ENCODE assay signal across 9 mouse cellular contexts in the genomic region with DNA sequence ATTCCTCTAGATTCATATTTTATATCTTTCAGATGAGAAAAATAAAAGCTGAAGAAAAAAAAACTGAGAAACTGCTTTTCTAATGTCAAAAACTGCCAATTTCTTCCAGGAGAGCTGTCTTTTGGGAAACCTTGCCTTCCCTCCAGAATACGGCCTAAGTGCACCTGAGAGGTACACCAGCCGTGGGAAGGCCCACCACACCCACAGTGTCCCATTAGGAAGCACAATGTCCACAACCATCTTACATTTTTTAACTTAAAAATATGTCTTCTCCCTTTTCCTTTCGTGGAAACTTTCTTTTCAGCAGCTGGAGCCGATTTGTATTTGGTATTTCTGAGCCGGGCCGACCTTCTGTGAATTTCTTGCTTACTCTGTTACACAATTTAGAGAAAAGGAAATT. TPM values are rescaled to one million over a fixed set of nuclear protein-coding genes. Genes with fewer than 3 reads are reported as not detected.
DNase-seq lines count a peak whose midpoint lies in the region; ATAC-seq and TF ChIP-seq lines count a peak whose summit lies in the region.
"Had no signal": no experiment of that assay in that cellular context is flagged by ENCODE, and none has a peak within 500 bp of the region (broad histone marks: within the 10 kb centered on the region; RNA-seq: fewer than 3 reads in every experiment).

No protein-coding gene starts in this region.

- no peak for TF ChIP-seq POLR2A in kidney, adult 2 months (IDR thresholded peaks at IDR 0.05; ENCODE audit: low read depth, low read length)

- DNase-seq in kidney, adult 2 months: no peak
- DNase-seq in kidney, postnatal 14 days: no peak
- no peak for DNase-seq in hindbrain, embryonic 10.5 days (ENCODE audit: low spot score)
- peak; percentile 86 for DNase-seq in midbrain, embryonic 11.5 days (ENCODE audit: low spot score, missing footprints)
- DNase-seq in gastrocnemius, postnatal 10 days: no peak
- DNase-seq in spleen, postnatal 10 days (ENCODE audit: low spot score in 2 of 2): no peak

- ATAC-seq in midbrain, embryonic 11.5 days (ENCODE audit: low FRiP score): no peak
- ATAC-seq in cerebellum, adult (ENCODE audit: insufficient number of reproducible peaks, low FRiP score, low TSS enrichment): no peak

- TF ChIP-seq CTCF in kidney, adult 2 months (conservative IDR thresholded peaks at IDR 0.05; ENCODE audit: insufficient read depth, insufficient read length, low read depth, low read length): no peak

- peaks cover 6% of the 10 kb centered on the region for H3K36me3 ChIP-seq in kidney, adult 2 months (ENCODE audit: control insufficient read depth, insufficient read depth, low read length)
- H3K36me3 ChIP-seq in hindbrain, embryonic 10.5 days: peaks cover 39% of the 10 kb centered on the region
- H3K36me3 ChIP-seq in midbrain, embryonic 11.5 days (ENCODE audit: control insufficient read depth, insufficient read depth, low read length): 0 out of 2 replicates have a peak, but pooled peaks cover 8% of the 10 kb centered on the region

- H3K4me2 ChIP-seq in midbrain, embryonic 11.5 days: peak overlapping the region; percentile 37

- peaks cover 5% of the 10 kb centered on the region; the same call in 1 of the 2 replicates for H3K4me1 ChIP-seq in kidney, adult 2 months (ENCODE audit: control insufficient read depth, insufficient read depth, low read length)
- H3K4me1 ChIP-seq in brown adipose tissue, adult 24 weeks (ENCODE audit: control insufficient read depth, insufficient read depth, insufficient read length, low read length): no peaks in the 10 kb centered on the region
- H3K4me1 ChIP-seq in hindbrain, embryonic 10.5 days (replicated peaks): peaks cover 14% of the 10 kb centered on the region
- H3K4me1 ChIP-seq in midbrain, embryonic 11.5 days (ENCODE audit: control insufficient read depth, insufficient read depth, low read length): no peaks in the 10 kb centered on the region; the same call in 1 of the 2 replicates

- peak overlapping the region; percentile 93; the same call in 1 of the 2 replicates for H3K9ac ChIP-seq in midbrain, embryonic 11.5 days (ENCODE audit: low read length)

- no peak overlapping the region for H3K27ac ChIP-seq in kidney, adult 2 months (ENCODE audit: insufficient read depth, low read depth, low read length)
- H3K27ac ChIP-seq in brown adipose tissue, adult 24 weeks (replicated peaks; ENCODE audit: low read depth, low read length): 0 out of 2 replicates have a peak overlapping the region, but pooled peaks have one; percentile 32
- H3K27ac ChIP-seq in hindbrain, embryonic 10.5 days: peak overlapping the region; percentile 95
- H3K27ac ChIP-seq in midbrain, embryonic 11.5 days (ENCODE audit: low read depth, low read length): no peak overlapping the region

- no peaks in the 10 kb centered on the region for H3K27me3 ChIP-seq in kidney, adult 2 months (replicated peaks; ENCODE audit: control insufficient read depth, insufficient read depth, low read length)
- no peaks in the 10 kb centered on the region for H3K27me3 ChIP-seq in hindbrain, embryonic 10.5 days (ENCODE audit: insufficient read depth, poor library complexity, severe bottlenecking)
- no peaks in the 10 kb centered on the region for H3K27me3 ChIP-seq in midbrain, embryonic 11.5 days (ENCODE audit: control insufficient read depth, insufficient read depth, low read length)
- H3K27me3 ChIP-seq: Patski had no signal

- peak overlapping the region; percentile 37 for H3K4me3 ChIP-seq in kidney, adult 2 months (ENCODE audit: insufficient read depth, low read depth, low read length)
- H3K4me3 ChIP-seq in brown adipose tissue, adult 24 weeks (ENCODE audit: insufficient read depth, low read depth, low read length): peak overlapping the region; percentile 98
- H3K4me3 ChIP-seq in hindbrain, embryonic 10.5 days: peak overlapping the region; percentile 91
- peak overlapping the region; percentile 94 for H3K4me3 ChIP-seq in midbrain, embryonic 11.5 days (ENCODE audit: low read depth, low read length)

- 0 out of 2 replicates have a peak, but pooled peaks cover 5% of the 10 kb centered on the region for H3K9me3 ChIP-seq in hindbrain, embryonic 10.5 days
- H3K9me3 ChIP-seq in midbrain, embryonic 11.5 days (ENCODE audit: control insufficient read depth, low read length): no peaks in the 10 kb centered on the region

- 15% methylated on average over 6 of the region's 6 CpGs for WGBS in kidney, adult 2 months
- WGBS in hindbrain, embryonic 10.5 days: 33% methylated on average over 6 of the region's 6 CpGs
- WGBS in midbrain, embryonic 11.5 days: 33% methylated on average over 6 of the region's 6 CpGs

RNA-seq across cellular contexts. Expression of a gene that starts 4.4 kb away (rescaled TPM):
- polyA plus RNA-seq in kidney, adult 2 months (2012; rRNA removed): not detected in 2 replicates
- not detected in 2 replicates for polyA plus RNA-seq in brown adipose tissue, adult 24 weeks (2012; ENCODE audit: insufficient read depth, insufficient read length, missing spikeins)
- polyA plus RNA-seq in hindbrain, embryonic 10.5 days (2016; fragmentation: Nextera tagmentation; extraction: Ambion mirVana): not detected in 2 replicates
- not detected in 2 replicates for polyA plus RNA-seq in midbrain, embryonic 11.5 days (2014; fragmentation: Nextera tagmentation; extraction: Ambion mirVana)
- total RNA-seq in gastrocnemius, postnatal 10 days (2021): not detected
- polyA plus RNA-seq: Patski had no signal

RNA-seq across cellular contexts. Expression of a gene that starts 10.4 kb away (rescaled TPM):
- 76.9 and 93.0 TPM in 2 replicates for polyA plus RNA-seq in kidney, adult 2 months (2012; rRNA removed)
- 141 and 230 TPM in 2 replicates for polyA plus RNA-seq in brown adipose tissue, adult 24 weeks (2012; ENCODE audit: insufficient read depth, insufficient read length, missing spikeins)
- 76.4 and 78.7 TPM in 2 replicates for polyA plus RNA-seq in hindbrain, embryonic 10.5 days (2016; fragmentation: Nextera tagmentation; extraction: Ambion mirVana)
- 86.4 and 88.8 TPM in 2 replicates for polyA plus RNA-seq in midbrain, embryonic 11.5 days (2014; fragmentation: Nextera tagmentation; extraction: Ambion mirVana)
- 10 to 100 TPM; 81.1 to 81.8 TPM for total RNA-seq in gastrocnemius, postnatal 10 days (2021)

RNA-seq across cellular contexts. Expression of a gene that starts 50.2 kb away (rescaled TPM):
- 4.3 TPM in 2 replicates for polyA plus RNA-seq in kidney, adult 2 months (2012; rRNA removed)
- 3.9 and 4.3 TPM in 2 replicates for polyA plus RNA-seq in brown adipose tissue, adult 24 weeks (2012; ENCODE audit: insufficient read depth, insufficient read length, missing spikeins)
- polyA plus RNA-seq in hindbrain, embryonic 10.5 days (2016; fragmentation: Nextera tagmentation; extraction: Ambion mirVana): 11.1 and 14.3 TPM in 2 replicates
- 13.8 and 15.9 TPM in 2 replicates for polyA plus RNA-seq in midbrain, embryonic 11.5 days (2014; fragmentation: Nextera tagmentation; extraction: Ambion mirVana)
- total RNA-seq in gastrocnemius, postnatal 10 days (2021): 1 to 10 TPM; 4.5 to 7.3 TPM

RNA-seq across cellular contexts. Expression of a gene that starts 50.7 kb away (rescaled TPM):
- 10.8 and 11.1 TPM in 2 replicates for polyA plus RNA-seq in kidney, adult 2 months (2012; rRNA removed)
- 13.8 and 17.3 TPM in 2 replicates for polyA plus RNA-seq in brown adipose tissue, adult 24 weeks (2012; ENCODE audit: insufficient read depth, insufficient read length, missing spikeins)
- polyA plus RNA-seq in hindbrain, embryonic 10.5 days (2016; fragmentation: Nextera tagmentation; extraction: Ambion mirVana): 16.9 and 17.2 TPM in 2 replicates
- polyA plus RNA-seq in midbrain, embryonic 11.5 days (2014; fragmentation: Nextera tagmentation; extraction: Ambion mirVana): 13.3 and 13.6 TPM in 2 replicates
- 1 to 10 TPM; 8.1 to 9.6 TPM for total RNA-seq in gastrocnemius, postnatal 10 days (2021)

Comparison
In these comparisons a context has a peak if more than half of its experiments do, and no peak if none do; other contexts are left out.
1. H3K27ac ChIP-seq: peak in brown adipose tissue, adult 24 weeks (single experiment) and hindbrain, embryonic 10.5 days (single experiment); none in kidney, adult 2 months (single experiment) and midbrain, embryonic 11.5 days (single experiment).
2. H3K4me3 ChIP-seq: peak in every context shown above with its lines; median percentile 98 in brown adipose tissue, adult 24 weeks; 94 in midbrain, embryonic 11.5 days; 91 in hindbrain, embryonic 10.5 days; 37 in kidney, adult 2 months.